32 mouse cellular contexts compared by ENCODE assay signal in the genomic region with DNA sequence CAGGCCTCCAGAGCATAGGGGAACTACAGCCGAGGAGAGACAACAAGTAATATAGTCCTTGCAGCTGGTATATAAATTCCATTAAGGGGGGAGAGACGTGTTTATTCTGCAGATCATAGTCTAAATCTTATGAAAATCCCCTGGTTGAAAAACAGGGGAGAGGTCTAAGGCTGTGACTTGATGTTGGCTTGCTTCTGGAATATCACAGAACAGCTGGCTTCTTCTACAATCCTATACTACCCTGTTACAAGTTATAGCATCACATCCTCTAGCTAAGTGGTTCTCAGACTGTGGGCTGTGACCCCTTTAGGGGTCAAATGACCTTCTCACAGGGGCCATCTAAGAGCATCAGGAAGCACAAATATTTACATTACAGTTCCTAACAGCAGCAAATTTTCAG.
"Had no signal": no experiment of that assay in that cellular context is flagged by ENCODE, and none has a peak within 500 bp of the region (broad histone marks: within the 10 kb centered on the region; RNA-seq: fewer than 3 reads in every experiment).

No protein-coding gene starts in this region.

- H3K4me1 ChIP-seq: liver, embryonic 12.5 days; liver, embryonic 13.5 days; liver, embryonic 15.5 days; megakaryocyte, embryonic 14.5 days; midbrain, embryonic 10.5 days; midbrain, embryonic 13.5 days; midbrain, embryonic 15.5 days had no signal

- H3K27ac ChIP-seq: limb, embryonic 10.5 days; limb, embryonic 12.5 days; limb, embryonic 13.5 days; limb, embryonic 15.5 days; liver, embryonic 12.5 days; liver, embryonic 13.5 days; liver, embryonic 14.5 days; liver, embryonic 15.5 days; lung, embryonic 15.5 days; macrophage; midbrain, embryonic 10.5 days; midbrain, embryonic 12.5 days; midbrain, embryonic 13.5 days; midbrain, embryonic 15.5 days; neural tube, embryonic 12.5 days had no signal

- H3K4me3 ChIP-seq: limb, embryonic 10.5 days; limb, embryonic 12.5 days; limb, embryonic 13.5 days; limb, embryonic 15.5 days; liver, embryonic 12.5 days; liver, embryonic 13.5 days; liver, embryonic 15.5 days; lung, embryonic 15.5 days; megakaryocyte, embryonic 14.5 days; midbrain, embryonic 10.5 days; midbrain, embryonic 12.5 days; midbrain, embryonic 13.5 days; midbrain, embryonic 15.5 days; myocyte; neural tube, embryonic 12.5 days had no signal

- DNase-seq: left cerebral cortex, postnatal 4 days; liver; liver, embryonic 13.5 days; liver, postnatal 0 days; lung, adult 18-20 months; lung, adult 2 months; lung, embryonic 14.5 days; lung, postnatal 10 days; lung, postnatal 14 days; lung, postnatal 36 days; lung, postnatal 4 days; midbrain, embryonic 14.5 days had no signal

- H3K9me3 ChIP-seq: limb, embryonic 10.5 days; limb, embryonic 12.5 days; limb, embryonic 13.5 days; limb, embryonic 15.5 days; liver, embryonic 12.5 days; liver, embryonic 13.5 days; liver, embryonic 15.5 days; lung, embryonic 15.5 days; midbrain, embryonic 10.5 days; midbrain, embryonic 12.5 days; midbrain, embryonic 13.5 days; midbrain, embryonic 15.5 days; neural tube, embryonic 12.5 days had no signal

- ATAC-seq: liver, embryonic 12.5 days; liver, postnatal 0 days; lung, postnatal 0 days; midbrain, embryonic 13.5 days; midbrain, embryonic 15.5 days; midbrain, embryonic 16.5 days had no signal

- H3K4me2 ChIP-seq: limb, embryonic 12.5 days; limb, embryonic 13.5 days; limb, embryonic 15.5 days; liver, embryonic 11.5 days; liver, embryonic 12.5 days; liver, embryonic 13.5 days; liver, embryonic 15.5 days; lung, embryonic 14.5 days; lung, embryonic 15.5 days; midbrain, embryonic 11.5 days; midbrain, embryonic 12.5 days; midbrain, embryonic 13.5 days; midbrain, embryonic 15.5 days; neural tube, embryonic 12.5 days had no signal

- H3K36me3 ChIP-seq: limb, embryonic 13.5 days; limb, embryonic 15.5 days; liver, embryonic 12.5 days; liver, embryonic 13.5 days; liver, embryonic 15.5 days; lung, embryonic 15.5 days; midbrain, embryonic 10.5 days; midbrain, embryonic 12.5 days; midbrain, embryonic 13.5 days; midbrain, embryonic 15.5 days; neural tube, embryonic 12.5 days had no signal

- H3K9ac ChIP-seq: limb, embryonic 12.5 days; limb, embryonic 13.5 days; limb, embryonic 15.5 days; liver, embryonic 12.5 days; liver, embryonic 13.5 days; liver, embryonic 14.5 days; liver, embryonic 15.5 days; liver, postnatal 0 days; lung, embryonic 14.5 days; lung, embryonic 15.5 days; midbrain, embryonic 12.5 days; midbrain, embryonic 13.5 days; midbrain, embryonic 15.5 days; neural tube, embryonic 12.5 days had no signal

- H3K27me3 ChIP-seq: limb, embryonic 12.5 days; limb, embryonic 13.5 days; limb, embryonic 15.5 days; liver, embryonic 12.5 days; liver, embryonic 13.5 days; liver, embryonic 15.5 days; lung, embryonic 15.5 days; megakaryocyte, embryonic 14.5 days; midbrain, embryonic 12.5 days; midbrain, embryonic 13.5 days; midbrain, embryonic 15.5 days; neural tube, embryonic 12.5 days had no signal
